Mouse (Mus musculus): ENCODE data around the gene Arpp21. TPM values are rescaled to one million over a fixed set of nuclear protein-coding genes. Genes with fewer than 3 reads are reported as not detected.

Gene Arpp21
- not detected for polyA plus RNA-seq (2014; fragmentation: Illumina TruSeq; extraction: RNeasy Lipid Tissue Mini Kit (QIAGEN cat#74804))

GRCm38 (mm10) chr9:112235696-112236397 lies at the start of gene Arpp21:
Gene Arpp21, minus strand, starts transcription at chr9:112235938.

